Mouse (Mus musculus) heart, postnatal 36 days (tissue): ENCODE results near the gene Arhgef19. TPM values are rescaled to one million over a fixed set of nuclear protein-coding genes. Genes with fewer than 3 reads are reported as not detected.

Experiments
- DNase-seq, 2 experiments: peaks; one replicate each; pipeline ENCODE4 v3.0.0; 2021 to 2022
- intact Hi-C: fragments of 180-260 bp; cut with DNase I; formaldehyde crosslinking; loops from one replicate; pipeline ENCODE4 v1.15.1; 2025
- total RNA-seq, 2 experiments: library from RNA; stranded (reverse); gene quantifications; 2 replicates each; pipeline ENCODE4 v1.2.3; 2021

Gene Arhgef19
- total RNA-seq, 2 experiments from 2014 or later: 22.2 to 39.7 TPM

- intact Hi-C loops: no loop called here
- no peak for DNase-seq
These were observed 6.1 kb upstream of the Arhgef19 start for GRCm38 (mm10) chr4:141233196-141233595.

GRCm38 (mm10) chr4:141235537-141236111 is 3.7 kb upstream of the Arhgef19 start:
- intact Hi-C loops: no loop called here
- DNase-seq: no peak

GRCm38 (mm10) chr4:141236856-141237255 is 2.4 kb upstream of the Arhgef19 start:
- no peak for DNase-seq
- intact Hi-C loops: no loop called here

GRCm38 (mm10) chr4:141238492-141239387 is 559 bp upstream of the Arhgef19 start:
- DNase-seq: no peak
- intact Hi-C loops: loop anchor here (2.0 kb wide), 1 partner anchor 24 kb away; no protein-coding TSS in a partner anchor

GRCm38 (mm10) chr4:141240617-141241016 is 1.3 kb downstream of the Arhgef19 start:
- DNase-seq: no peak
- intact Hi-C loops: no loop called here

- intact Hi-C loops: no loop called here
- DNase-seq: no peak
These were observed 2.6 kb downstream of the Arhgef19 start for GRCm38 (mm10) chr4:141241861-141242260.

GRCm38 (mm10) chr4:141242651-141243241 is 3.4 kb downstream of the Arhgef19 start:
- intact Hi-C loops: no loop called here
- no peak for DNase-seq

GRCm38 (mm10) chr4:141243636-141244035 is 4.3 kb downstream of the Arhgef19 start:
- no peak for DNase-seq
- intact Hi-C loops: no loop called here

- DNase-seq: no peak
- intact Hi-C loops: no loop called here
These were observed 5.1 kb downstream of the Arhgef19 start for GRCm38 (mm10) chr4:141244401-141244800.

GRCm38 (mm10) chr4:141244931-141245425 is 5.7 kb downstream of the Arhgef19 start:
- intact Hi-C loops: no loop called here
- peak; percentile 53 to 64 for DNase-seq

- no peak for DNase-seq
- intact Hi-C loops: no loop called here
These were observed 7.0 kb downstream of the Arhgef19 start for GRCm38 (mm10) chr4:141246089-141246997.

- intact Hi-C loops: no loop called here
These were observed 7.7 kb downstream of the Arhgef19 start for GRCm38 (mm10) chr4:141246998-141247350.

GRCm38 (mm10) chr4:141247776-141248613 is 8.7 kb downstream of the Arhgef19 start:
- DNase-seq: no peak
- intact Hi-C loops: no loop called here

More at GRCm38 (mm10) chr4:141246998-141247350, 7.7 kb downstream of the Arhgef19 start:
- DNase-seq: no peak

GRCm38 (mm10) chr4:141248614-141248978 is 9.3 kb downstream of the Arhgef19 start:
- intact Hi-C loops: no loop called here
- no peak for DNase-seq

GRCm38 (mm10) chr4:141249383-141249782 is 10.1 kb downstream of the Arhgef19 start:
- DNase-seq: no peak
- intact Hi-C loops: no loop called here

GRCm38 (mm10) chr4:141251071-141251470 is 11.8 kb downstream of the Arhgef19 start:
- intact Hi-C loops: no loop called here
- DNase-seq: peak in 1 of 2 experiments; percentile 61

- intact Hi-C loops: no loop called here
- no peak for DNase-seq
These were observed 13.3 kb downstream of the Arhgef19 start for GRCm38 (mm10) chr4:141252641-141253040.

GRCm38 (mm10) chr4:141254234-141254633 is 14.9 kb downstream of the Arhgef19 start:
- peak in 1 of 2 experiments; percentile 63 for DNase-seq
- intact Hi-C loops: no loop called here

- intact Hi-C loops: no loop called here
- DNase-seq: no peak
These were observed 18.1 kb downstream of the Arhgef19 start for GRCm38 (mm10) chr4:141257440-141257839.
